Mouse (Mus musculus) C2C12 (cell line): ENCODE measurements around the gene Stn1. TPM values are rescaled to one million over a fixed set of nuclear protein-coding genes. Genes with fewer than 3 reads are reported as not detected.

Source experiments
- H3K27me3 ChIP-seq: one replicate; pipeline ENCODE4 v1.6.1; 2011; ENCODE audit not compliant: control insufficient read depth, insufficient read depth, insufficient read length
- H3K36me3 ChIP-seq: one replicate; pipeline ENCODE4 v1.6.1; 2011; ENCODE audit not compliant: control insufficient read depth, insufficient read depth
- H3K4me3 ChIP-seq: one replicate; pipeline ENCODE4 v1.5.1; 2011; ENCODE audit warnings: mild to moderate bottlenecking, control low read depth; ENCODE audit not compliant: poor library complexity, insufficient read depth, severe bottlenecking
- H3K79me2 ChIP-seq: one replicate; pipeline ENCODE4 v1.6.1; 2011; ENCODE audit not compliant: control insufficient read depth, insufficient read depth
- H3K79me3 ChIP-seq: one replicate; pipeline ENCODE4 v1.6.1; 2011; ENCODE audit warnings: low read depth, control low read depth
- H3ac ChIP-seq: one replicate; pipeline ENCODE3; 2011; ENCODE audit warnings: low read depth; ENCODE audit not compliant: control insufficient read depth, insufficient read length
- CEBPB ChIP-seq: IDR thresholded peaks from one replicate; pipeline ENCODE4 v1.6.1; 2011; ENCODE audit warnings: low read depth, mild to moderate bottlenecking, control low read depth, moderate library complexity
- CTCF ChIP-seq: IDR thresholded peaks from one replicate; pipeline ENCODE4 v1.5.1; 2011; ENCODE audit not compliant: control insufficient read depth, insufficient read depth, insufficient read length
- FOSL1 ChIP-seq: IDR thresholded peaks from one replicate; pipeline ENCODE4 v1.8.0; 2011; ENCODE audit warnings: mild to moderate bottlenecking, low read length; ENCODE audit not compliant: poor library complexity, insufficient read depth, severe bottlenecking
- MAX ChIP-seq: IDR thresholded peaks from one replicate; pipeline ENCODE4 v1.6.1; 2011; ENCODE audit warnings: mild to moderate bottlenecking, control low read depth
- MYOD1 ChIP-seq: IDR thresholded peaks from one replicate; pipeline ENCODE4 v1.6.1; 2011; ENCODE audit warnings: low read depth; ENCODE audit not compliant: control insufficient read depth, insufficient read length
- MYOG ChIP-seq: IDR thresholded peaks from one replicate; pipeline ENCODE4 v1.6.1; 2011; ENCODE audit not compliant: control insufficient read depth, insufficient read length; ENCODE audit errors: extremely low read depth
- USF1 ChIP-seq: IDR thresholded peaks from one replicate; pipeline ENCODE4 v1.6.1; 2011; ENCODE audit warnings: low read depth, mild to moderate bottlenecking, control low read depth, moderate library complexity
- polyA plus RNA-seq: library from polyadenylated mRNA; unstranded; fragments of >200 nt; fragmentation: generic; extraction: Trizol; gene quantifications from one replicate; pipeline ENCODE4 v1.2.1, GENCODE M21; 2012; ENCODE audit warnings: missing spikeins

Stn1 gene
- polyA plus RNA-seq, 1 experiment, result 50.7 TPM

DNA sequence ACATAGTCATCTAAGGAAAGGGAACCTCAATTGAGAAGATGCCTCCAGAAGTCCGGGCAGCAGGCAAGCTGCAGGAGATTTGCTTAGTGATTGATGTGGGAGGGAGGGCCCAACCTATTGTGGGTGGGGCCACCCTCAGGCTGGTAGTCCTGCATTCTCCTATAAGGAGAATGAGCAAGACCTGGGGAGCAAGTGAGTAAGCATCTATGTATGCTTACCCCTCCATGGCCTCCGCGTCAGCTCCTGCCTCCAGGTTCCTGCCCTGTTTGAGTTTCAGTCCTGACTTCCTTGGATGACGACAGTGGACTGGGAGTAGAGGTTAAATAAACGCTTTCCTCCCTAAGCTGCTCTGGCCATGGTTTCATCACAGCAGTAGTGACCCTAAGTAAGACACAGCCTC is 22.2 kb downstream of the Stn1 start:
- TF ChIP-seq CEBPB (no peak), CTCF (no peak), MYOG (no peak), MAX (no peak), FOSL1 (no peak), MYOD1 (no peak), USF1 (no peak)
- H3ac ChIP-seq, result no peak overlapping the region
- H3K27me3 ChIP-seq, result no peaks in the 10 kb centered on the region
- no peaks in the 10 kb centered on the region for H3K79me3 ChIP-seq
- H3K4me3 ChIP-seq, result no peak overlapping the region
- no peaks in the 10 kb centered on the region for H3K79me2 ChIP-seq
- H3K36me3 ChIP-seq, result peaks cover 34% of the 10 kb centered on the region

DNA sequence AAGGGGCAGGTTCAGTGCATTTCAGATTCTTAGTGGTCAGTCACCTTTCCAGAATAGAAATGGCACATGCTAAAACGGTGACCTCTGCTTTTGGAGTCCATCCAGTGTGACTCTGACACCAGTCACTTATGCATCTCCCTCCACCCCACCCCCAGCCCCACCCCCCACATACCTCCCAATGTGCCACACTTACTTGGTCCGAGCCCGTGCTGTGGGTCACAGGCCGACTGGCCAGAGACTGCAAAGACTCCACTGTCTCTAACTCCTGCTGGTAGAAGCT is 23.7 kb downstream of the Stn1 start:
- Histone ChIP-seq H3K79me2 (no peaks in the 10 kb centered on the region), H3K36me3 (peaks cover 39% of the 10 kb centered on the region), H3K27me3 (no peaks in the 10 kb centered on the region), H3ac (no peak overlapping the region), H3K4me3 (no peak overlapping the region), H3K79me3 (no peaks in the 10 kb centered on the region)
- TF ChIP-seq FOSL1, result no peak
- TF ChIP-seq MYOD1, result no peak
- no peak for TF ChIP-seq MYOG
- no peak for TF ChIP-seq CTCF
- TF ChIP-seq CEBPB, result no peak
- TF ChIP-seq MAX, result no peak
- no peak for TF ChIP-seq USF1

DNA sequence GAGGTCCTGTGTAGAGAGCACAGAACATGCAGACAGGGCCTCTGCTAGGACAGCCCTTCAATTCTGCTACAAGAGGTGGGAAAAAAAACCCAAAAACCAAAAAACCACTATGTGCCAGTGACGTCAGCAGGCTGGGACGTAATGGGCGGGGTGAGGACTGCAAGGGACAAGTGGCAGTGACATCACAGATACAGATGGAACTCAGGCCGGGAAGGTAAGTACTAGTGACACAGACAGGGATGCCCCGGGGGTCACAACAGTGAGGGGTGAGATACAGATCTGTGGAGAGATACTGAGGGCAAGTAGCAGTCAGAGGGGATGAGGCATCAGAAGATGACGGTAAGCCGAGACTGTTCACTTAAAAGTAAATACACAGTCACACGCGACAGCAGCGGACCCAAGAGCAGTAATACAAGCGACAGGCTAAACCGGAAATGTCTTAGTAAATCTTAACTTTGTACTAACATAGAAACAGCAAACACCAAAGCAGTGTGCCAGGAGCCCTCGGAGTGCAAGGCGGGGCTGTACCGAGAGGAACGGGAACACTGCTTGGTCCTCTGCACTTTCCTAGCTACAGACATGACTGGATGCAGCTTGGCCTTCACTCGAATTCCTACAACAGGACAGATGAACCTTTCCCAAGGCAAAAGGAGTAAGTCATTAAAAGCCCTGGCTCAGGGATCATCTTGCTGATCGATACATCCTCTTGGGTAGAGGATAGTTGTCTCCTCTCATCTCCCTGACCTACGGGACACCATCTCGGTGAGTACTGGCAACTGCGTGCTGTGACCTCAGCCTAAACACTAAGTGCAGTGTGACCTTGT is 24.3 kb downstream of the Stn1 start:
- TF ChIP-seq MYOD1 (no peak), FOSL1 (no peak), MYOG (no peak), CTCF (no peak), CEBPB (no peak), MAX (no peak), USF1 (no peak)
- no peaks in the 10 kb centered on the region for H3K79me2 ChIP-seq
- H3K36me3 ChIP-seq, result peaks cover 39% of the 10 kb centered on the region
- no peak overlapping the region for H3K4me3 ChIP-seq
- no peak overlapping the region for H3ac ChIP-seq
- H3K27me3 ChIP-seq, result no peaks in the 10 kb centered on the region
- no peaks in the 10 kb centered on the region for H3K79me3 ChIP-seq

DNA sequence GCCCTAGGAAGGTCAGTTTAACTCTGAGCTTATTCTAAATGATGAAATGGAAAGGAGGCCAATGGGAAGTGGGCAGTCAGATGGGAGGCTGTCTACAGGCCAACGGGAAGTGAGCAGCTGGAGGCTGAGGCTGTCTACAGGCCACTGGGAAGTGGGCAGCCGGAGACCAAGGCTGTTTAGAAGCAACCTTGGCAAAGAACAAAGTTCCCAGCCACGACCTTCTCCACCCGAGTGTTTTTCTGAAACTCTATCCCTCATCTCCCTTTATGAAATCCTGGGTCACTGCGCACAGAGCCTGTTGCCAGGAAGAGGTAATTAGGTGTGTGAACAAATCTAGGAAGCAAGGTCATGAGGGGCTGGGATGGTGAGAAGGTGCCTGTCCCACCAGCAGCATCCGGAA is 25.3 kb downstream of the Stn1 start:
- Histone ChIP-seq H3K36me3 (peaks cover 39% of the 10 kb centered on the region), H3K79me3 (peaks cover under 1% of the 10 kb centered on the region), H3K79me2 (peaks cover 5% of the 10 kb centered on the region), H3ac (no peak overlapping the region), H3K27me3 (no peaks in the 10 kb centered on the region), H3K4me3 (no peak overlapping the region)
- TF ChIP-seq FOSL1 (no peak), MAX (no peak), CTCF (no peak), MYOD1 (no peak), USF1 (no peak), MYOG (no peak), CEBPB (no peak)

DNA sequence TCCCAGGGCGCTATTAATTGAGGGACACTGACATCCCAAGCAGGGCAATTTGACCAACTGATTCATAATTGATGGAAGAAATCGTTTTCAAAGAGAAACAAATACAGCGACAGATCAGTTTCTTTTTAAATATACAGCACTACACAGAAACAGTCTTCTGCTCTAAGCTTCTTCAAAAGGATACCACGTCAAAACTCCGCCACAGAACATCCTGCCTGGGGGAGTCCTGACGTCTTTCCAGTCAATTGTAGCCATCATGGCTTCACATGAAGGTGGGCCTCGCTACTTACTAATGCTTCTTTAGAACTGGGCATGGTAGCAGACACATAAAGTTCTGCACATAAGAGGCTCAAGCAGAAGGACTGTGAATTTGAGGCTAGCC is 26.0 kb downstream of the Stn1 start:
- peaks cover 6% of the 10 kb centered on the region for H3K79me3 ChIP-seq
- H3K27me3 ChIP-seq, result no peaks in the 10 kb centered on the region
- peaks cover 39% of the 10 kb centered on the region for H3K36me3 ChIP-seq
- TF ChIP-seq MYOD1, result no peak
- TF ChIP-seq USF1, result no peak
- no peak for TF ChIP-seq MAX
- no peak for TF ChIP-seq CTCF
- no peak for TF ChIP-seq FOSL1
- TF ChIP-seq CEBPB, result no peak
- TF ChIP-seq MYOG, result no peak
- H3ac ChIP-seq, result no peak overlapping the region
- H3K79me2 ChIP-seq, result peaks cover 12% of the 10 kb centered on the region
- no peak overlapping the region for H3K4me3 ChIP-seq
